Mouse (Mus musculus) megakaryocyte, embryonic 14.5 days (primary cell): Measurements from ENCODE around the gene Cep19.
"Not testable (repeated sequence)": the region's sequence is repeated elsewhere in the genome, so short reads cannot be mapped to it uniquely, and the experiment has no call there.

Experiments used
- FLI1 ChIP-seq: IDR thresholded peaks from 2 replicates; pipeline ENCODE4 v1.6.1; 2012; ENCODE audit warnings: low read length, inconsistent platforms, mixed read lengths
- GATA1 ChIP-seq: IDR thresholded peaks from 3 replicates; pipeline ENCODE4 v1.6.1; 2012; ENCODE audit warnings: mixed read lengths, low read length, inconsistent platforms, borderline replicate concordance

- not testable (repeated sequence) for TF ChIP-seq GATA1, FLI1
These were observed 29.5 kb upstream of the Cep19 start for GRCm38 (mm10) chr16:32070070-32070469.
